ENCODE assay signal across 17 mouse cellular contexts in genomic region chr8:37291069-37291850, GRCm38 (mm10).
DNase-seq lines count a peak whose midpoint lies in the region; ATAC-seq and TF ChIP-seq lines count a peak whose summit lies in the region.
"Had no signal": no experiment of that assay in that cellular context is flagged by ENCODE, and none has a peak within 500 bp of the region (broad histone marks: within the 10 kb centered on the region; RNA-seq: fewer than 3 reads in every experiment).

No protein-coding gene starts in this region.

- H3K9me3 ChIP-seq in forebrain, embryonic 15.5 days: no peaks in the 10 kb centered on the region
- no peaks in the 10 kb centered on the region for H3K9me3 ChIP-seq in forebrain, embryonic 10.5 days
- H3K9me3 ChIP-seq in forebrain, postnatal 0 days (ENCODE audit: low read length): no peaks in the 10 kb centered on the region
- no peaks in the 10 kb centered on the region for H3K9me3 ChIP-seq in midbrain, postnatal 0 days (ENCODE audit: low read length)
- no peaks in the 10 kb centered on the region for H3K9me3 ChIP-seq in kidney, embryonic 16.5 days (ENCODE audit: low read length)
- H3K9me3 ChIP-seq: limb, embryonic 15.5 days; liver, embryonic 15.5 days had no signal

- ATAC-seq in forebrain, embryonic 15.5 days (replicated peaks): peak; percentile 81
- ATAC-seq in forebrain, postnatal 0 days: peak; percentile 91
- ATAC-seq in midbrain, postnatal 0 days (ENCODE audit: low FRiP score): no peak
- no peak for ATAC-seq in kidney, embryonic 16.5 days (ENCODE audit: low FRiP score, low TSS enrichment)

- H3K9ac ChIP-seq in forebrain, embryonic 15.5 days (replicated peaks): no peak overlapping the region
- H3K9ac ChIP-seq in forebrain, postnatal 0 days: no peak overlapping the region
- no peak overlapping the region for H3K9ac ChIP-seq in midbrain, postnatal 0 days (replicated peaks; ENCODE audit: low read length, poor library complexity, severe bottlenecking)
- no peak overlapping the region for H3K9ac ChIP-seq in kidney, embryonic 16.5 days (replicated peaks; ENCODE audit: low read length)
- H3K9ac ChIP-seq: limb, embryonic 15.5 days; liver, embryonic 15.5 days had no signal

- no peak overlapping the region for H3K27ac ChIP-seq in forebrain, embryonic 15.5 days (replicated peaks)
- no peak overlapping the region for H3K27ac ChIP-seq in forebrain, embryonic 10.5 days
- H3K27ac ChIP-seq in forebrain, postnatal 0 days (ENCODE audit: low read depth, low read length): no peak overlapping the region
- H3K27ac ChIP-seq in midbrain, postnatal 0 days (ENCODE audit: low read depth, low read length): no peak overlapping the region
- H3K27ac ChIP-seq in kidney, embryonic 16.5 days (ENCODE audit: low read length): no peak overlapping the region
- H3K27ac ChIP-seq: kidney, postnatal 0 days; limb, embryonic 15.5 days; liver, embryonic 15.5 days; macrophage; stomach, postnatal 0 days had no signal

- TF ChIP-seq CTCF in forebrain, postnatal 0 days (IDR thresholded peaks at IDR 0.05; ENCODE audit: low read depth): no peak
- no peak for TF ChIP-seq CTCF in midbrain, postnatal 0 days (IDR thresholded peaks at IDR 0.05)

- no peaks in the 10 kb centered on the region for H3K36me3 ChIP-seq in forebrain, embryonic 15.5 days
- H3K36me3 ChIP-seq in forebrain, embryonic 10.5 days (replicated peaks): no peaks in the 10 kb centered on the region
- no peaks in the 10 kb centered on the region for H3K36me3 ChIP-seq in forebrain, postnatal 0 days (ENCODE audit: insufficient read depth)
- H3K36me3 ChIP-seq in midbrain, postnatal 0 days (ENCODE audit: insufficient read depth, low read length): no peaks in the 10 kb centered on the region
- H3K36me3 ChIP-seq in kidney, embryonic 16.5 days (ENCODE audit: insufficient read depth, low read length): no peaks in the 10 kb centered on the region
- H3K36me3 ChIP-seq: limb, embryonic 15.5 days; liver, embryonic 15.5 days had no signal

- H3K27me3 ChIP-seq in forebrain, embryonic 15.5 days: no peaks in the 10 kb centered on the region
- H3K27me3 ChIP-seq in forebrain, embryonic 10.5 days (ENCODE audit: poor library complexity, severe bottlenecking): no peaks in the 10 kb centered on the region
- no peaks in the 10 kb centered on the region for H3K27me3 ChIP-seq in forebrain, postnatal 0 days (ENCODE audit: insufficient read depth, low read length)
- no peaks in the 10 kb centered on the region for H3K27me3 ChIP-seq in midbrain, postnatal 0 days (ENCODE audit: insufficient read depth, low read length)
- H3K27me3 ChIP-seq in kidney, embryonic 16.5 days (ENCODE audit: insufficient read depth, low read length): no peaks in the 10 kb centered on the region
- H3K27me3 ChIP-seq: limb, embryonic 15.5 days; liver, embryonic 15.5 days had no signal

- DNase-seq in forebrain, embryonic 10.5 days (ENCODE audit: extremely low spot score, low spot score): no peak
- peak; percentile 4 to 6 for DNase-seq in left cerebral cortex, postnatal 14 days (ENCODE audit: low spot score in 2 of 2)
- DNase-seq in left cerebral cortex, adult 9 months (ENCODE audit: low spot score in 2 of 2): no peak
- peak; percentile 72 for DNase-seq in forebrain, postnatal 0 days
- DNase-seq in midbrain, postnatal 0 days (ENCODE audit: low spot score): peak; percentile 55
- DNase-seq: kidney, adult 11 months; layer of hippocampus, postnatal 36 days; retina, postnatal 1 day; thymus, postnatal 25 days had no signal

- H3K4me3 ChIP-seq in forebrain, embryonic 15.5 days: no peak overlapping the region
- no peak overlapping the region for H3K4me3 ChIP-seq in forebrain, embryonic 10.5 days
- H3K4me3 ChIP-seq in forebrain, postnatal 0 days (ENCODE audit: low read depth, low read length): no peak overlapping the region
- no peak overlapping the region for H3K4me3 ChIP-seq in midbrain, postnatal 0 days (ENCODE audit: low read depth, low read length)
- no peak overlapping the region for H3K4me3 ChIP-seq in kidney, embryonic 16.5 days (ENCODE audit: low read length)
- H3K4me3 ChIP-seq: erythroblast, embryonic 14.5 days; limb, embryonic 15.5 days; liver, embryonic 15.5 days had no signal

- intact Hi-C loops in left cerebral cortex, postnatal 14 days (cut with DNase I): no loop called here

- H3K4me1 ChIP-seq in forebrain, embryonic 15.5 days: 0 out of 2 replicates have a peak, but pooled peaks cover 6% of the 10 kb centered on the region
- H3K4me1 ChIP-seq in forebrain, embryonic 10.5 days: no peaks in the 10 kb centered on the region
- no peaks in the 10 kb centered on the region; the same call in 1 of the 2 replicates for H3K4me1 ChIP-seq in forebrain, postnatal 0 days (ENCODE audit: insufficient read depth)
- no peaks in the 10 kb centered on the region for H3K4me1 ChIP-seq in midbrain, postnatal 0 days (ENCODE audit: insufficient read depth, low read length)
- H3K4me1 ChIP-seq in kidney, embryonic 16.5 days (ENCODE audit: insufficient read depth, low read length): no peaks in the 10 kb centered on the region
- H3K4me1 ChIP-seq: limb, embryonic 15.5 days; liver, embryonic 15.5 days had no signal

- no peak overlapping the region for H3K4me2 ChIP-seq in forebrain, embryonic 15.5 days (replicated peaks)
- no peak overlapping the region for H3K4me2 ChIP-seq in forebrain, postnatal 0 days (ENCODE audit: low read depth)
- H3K4me2 ChIP-seq in midbrain, postnatal 0 days (ENCODE audit: low read depth, low read length, poor library complexity, severe bottlenecking): no peak overlapping the region
- H3K4me2 ChIP-seq in kidney, embryonic 16.5 days (replicated peaks; ENCODE audit: low read depth, low read length): no peak overlapping the region
- H3K4me2 ChIP-seq: limb, embryonic 15.5 days; liver, embryonic 15.5 days had no signal

- 59% methylated on average over 7 of the region's 7 CpGs for WGBS in forebrain, embryonic 15.5 days
- WGBS in forebrain, embryonic 10.5 days: 88% methylated on average over 7 of the region's 7 CpGs
- WGBS in forebrain, postnatal 0 days: 45% methylated on average over 7 of the region's 7 CpGs
- 22% methylated on average over 7 of the region's 7 CpGs for WGBS in midbrain, postnatal 0 days
- 80% methylated on average over 7 of the region's 7 CpGs for WGBS in kidney, embryonic 16.5 days

Comparison
In these comparisons a context has a peak if more than half of its experiments do, and no peak if none do; other contexts are left out.
1. DNase-seq: peak in left cerebral cortex, postnatal 14 days (2 of 2), forebrain, postnatal 0 days (single experiment) and midbrain, postnatal 0 days (single experiment); none in forebrain, embryonic 10.5 days (single experiment) and left cerebral cortex, adult 9 months (0 of 2).
2. ATAC-seq: peak in forebrain, embryonic 15.5 days (single experiment) and forebrain, postnatal 0 days (single experiment); none in midbrain, postnatal 0 days (single experiment) and kidney, embryonic 16.5 days (single experiment).